Mouse (Mus musculus) olfactory bulb, adult 2 months (tissue): ENCODE results near the gene Myoz2. TPM values are rescaled to one million over a fixed set of nuclear protein-coding genes. Genes with fewer than 3 reads are reported as not detected.
A peak's percentile ranks its signal among the peaks of the same experiment; 100 is the strongest.

Experiments
- H3K27ac ChIP-seq: fragments of 200-500 bp; 2 replicates; pipeline ENCODE4 v1.5.1; 2012; ENCODE audit warnings: low read depth, low read length; ENCODE audit not compliant: insufficient read depth
- H3K4me1 ChIP-seq: fragments of 200-500 bp; 2 replicates; pipeline ENCODE4 v1.6.1; 2012; ENCODE audit warnings: low read length; ENCODE audit not compliant: control insufficient read depth, insufficient read depth
- H3K4me3 ChIP-seq: fragments of 200-500 bp; 2 replicates; pipeline ENCODE4 v1.5.1; 2012; ENCODE audit warnings: mild to moderate bottlenecking, low read depth, low read length, moderate library complexity; ENCODE audit not compliant: insufficient read depth
- CTCF ChIP-seq: fragments of 200-500 bp; IDR thresholded peaks from 2 replicates; pipeline ENCODE4 v1.5.1; 2012; ENCODE audit warnings: low read depth, mild to moderate bottlenecking, low read length, moderate library complexity; ENCODE audit not compliant: insufficient read depth
- POLR2A ChIP-seq: fragments of 200-500 bp; IDR thresholded peaks from 2 replicates; pipeline ENCODE4 v1.6.1; 2012; ENCODE audit warnings: mild to moderate bottlenecking, low read depth, low read length, moderate library complexity; ENCODE audit not compliant: insufficient read depth
- WGBS: fragments of 180-500 bp; shearing (Covaris S2); methylation state at CpG from one replicate; pipeline ENCODE4 v1.1.7; 2018; 5-methylcytosine and 5-hydroxymethylcytosine counted together
- polyA plus RNA-seq: library from polyadenylated mRNA; stranded (reverse); fragments of >200 nt; gene quantifications from 2 replicates; pipeline ENCODE4 v1.2.4, GENCODE M21; 2012; ENCODE audit warnings: low replicate concordance; ENCODE audit not compliant: missing spikeins, insufficient read depth, insufficient read length

Myoz2 gene
- polyA plus RNA-seq, 1 experiment, result not detected

DNA sequence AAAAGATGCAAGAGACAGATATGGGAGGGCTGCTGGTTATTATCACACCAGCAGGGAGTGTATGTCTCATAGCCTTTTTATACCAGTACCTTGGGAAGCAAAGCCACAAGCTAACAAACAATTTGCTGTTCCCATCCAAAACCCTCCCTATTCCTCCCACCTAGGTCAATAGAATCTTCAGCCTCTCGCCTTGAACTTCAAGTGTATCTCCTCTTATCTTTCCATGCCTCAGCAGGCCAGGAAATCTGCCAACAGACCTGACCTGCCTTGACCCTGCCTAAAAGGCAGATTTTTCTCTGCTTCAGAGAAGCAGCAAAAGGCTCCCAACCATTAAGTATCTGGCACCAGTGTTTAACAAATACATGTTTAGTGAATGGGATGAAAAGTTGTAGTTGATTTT lies 48.4 kb downstream of the Myoz2 start:
- H3K4me1 ChIP-seq, result no peaks in the 10 kb centered on the region
- TF ChIP-seq CTCF (no peak), POLR2A (no peak)
- H3K27ac ChIP-seq, result 0 out of 2 replicates have a peak overlapping the region, but pooled peaks have one; percentile 34
- 41% methylated on average over 1 of the region's 1 CpGs for WGBS
- no peak overlapping the region for H3K4me3 ChIP-seq

GRCm38 (mm10) chr3:122985183-122985944 lies 49.5 kb downstream of the Myoz2 start:
- Histone ChIP-seq H3K27ac (peak overlapping the region; percentile 93), H3K4me1 (no peaks in the 10 kb centered on the region), H3K4me3 (peak overlapping the region; percentile 91)
- TF ChIP-seq CTCF (no peak), POLR2A (no peak)
- WGBS, result 12% methylated on average over 13 of the region's 13 CpGs

DNA sequence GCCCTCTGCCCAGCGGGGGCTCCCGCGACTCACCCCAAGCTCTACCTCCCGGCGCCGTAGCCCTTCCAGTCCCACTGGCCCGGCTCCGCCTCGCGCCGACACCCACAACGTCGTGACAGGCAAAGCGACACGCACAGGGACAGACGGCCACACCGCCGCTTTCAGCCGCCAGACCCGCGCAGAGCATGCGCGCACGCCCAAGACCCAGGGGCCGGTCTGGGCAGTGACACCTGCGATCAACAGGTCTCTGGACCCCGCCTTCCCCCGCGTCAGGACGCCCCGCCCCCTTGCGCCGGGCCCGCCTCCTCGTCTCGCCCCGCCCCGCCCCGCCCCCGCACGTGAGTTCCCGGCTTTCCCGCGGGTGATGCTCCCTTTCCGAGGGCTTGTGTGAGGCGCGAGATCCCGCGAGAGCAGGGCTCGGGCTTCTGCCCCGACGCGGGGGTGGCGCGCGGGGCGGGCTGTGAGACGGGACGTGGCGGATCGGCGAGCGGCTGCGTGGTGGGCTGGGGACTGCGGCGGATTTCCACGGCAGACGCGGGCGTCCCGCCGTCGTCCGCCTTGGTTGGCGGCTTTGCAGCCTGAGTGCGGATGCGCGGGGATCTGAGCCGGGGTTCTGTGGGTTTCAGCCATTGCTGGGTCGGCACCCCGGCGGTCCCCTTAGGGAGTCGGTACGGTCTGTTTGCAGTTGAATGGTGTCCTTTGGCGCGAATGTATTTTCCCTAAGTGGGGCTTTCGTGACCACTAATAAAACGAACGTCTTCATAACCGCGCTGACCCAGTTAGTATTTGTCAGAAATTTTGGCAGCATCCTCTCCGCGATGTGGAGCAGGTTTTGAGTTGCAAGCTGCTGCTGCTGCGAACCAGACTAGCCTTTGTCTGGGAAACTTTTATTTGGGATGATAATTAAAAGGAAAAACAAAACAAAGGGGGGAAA lies 50.3 kb downstream of the Myoz2 start, which contains the start of gene Usp53:
Gene Usp53, minus strand, starts transcription at position 262 of the 934 bp plus-strand sequence.
- Histone ChIP-seq H3K27ac (peak within 1 kb of the TSS; percentile 93), H3K4me1 (no peaks in the 10 kb centered on the region), H3K4me3 (peak within 1 kb of the TSS; percentile 91)
- no peak for TF ChIP-seq CTCF
- TF ChIP-seq POLR2A, result peak; percentile 96
- WGBS, result under 1% methylated on average over 93 of the region's 94 CpGs

- 1% methylated on average over 30 of the region's 30 CpGs for WGBS
Observed at GRCm38 (mm10) chr3:122983849-122984248, 51.0 kb downstream of the Myoz2 start.

GRCm38 (mm10) chr3:122975964-122976363 lies 58.9 kb downstream of the Myoz2 start:
- H3K4me1 ChIP-seq, result no peaks in the 10 kb centered on the region
- TF ChIP-seq CTCF, result no peak
- TF ChIP-seq POLR2A, result no peak
- H3K27ac ChIP-seq, result no peak overlapping the region
- no peak overlapping the region for H3K4me3 ChIP-seq
- 93% methylated on average over 1 of the region's 1 CpGs for WGBS

More at GRCm38 (mm10) chr3:122983849-122984248, 51.0 kb downstream of the Myoz2 start:
- Histone ChIP-seq H3K4me3 (peak overlapping the region; percentile 91), H3K27ac (peak overlapping the region; percentile 38), H3K4me1 (no peaks in the 10 kb centered on the region)
- no peak for TF ChIP-seq CTCF

- H3K4me3 ChIP-seq, result no peak overlapping the region
- H3K27ac ChIP-seq, result no peak overlapping the region
- H3K4me1 ChIP-seq, result no peaks in the 10 kb centered on the region
- WGBS, result 58% methylated on average over 4 of the region's 4 CpGs
- TF ChIP-seq CTCF (no peak), POLR2A (no peak)
Observed at GRCm38 (mm10) chr3:122975363-122975762, 59.5 kb downstream of the Myoz2 start.

GRCm38 (mm10) chr3:122974833-122975232 lies 60.0 kb downstream of the Myoz2 start:
- Histone ChIP-seq H3K4me1 (no peaks in the 10 kb centered on the region), H3K4me3 (no peak overlapping the region), H3K27ac (no peak overlapping the region)
- 51% methylated on average over 3 of the region's 3 CpGs for WGBS
- no peak for TF ChIP-seq POLR2A
- no peak for TF ChIP-seq CTCF

DNA sequence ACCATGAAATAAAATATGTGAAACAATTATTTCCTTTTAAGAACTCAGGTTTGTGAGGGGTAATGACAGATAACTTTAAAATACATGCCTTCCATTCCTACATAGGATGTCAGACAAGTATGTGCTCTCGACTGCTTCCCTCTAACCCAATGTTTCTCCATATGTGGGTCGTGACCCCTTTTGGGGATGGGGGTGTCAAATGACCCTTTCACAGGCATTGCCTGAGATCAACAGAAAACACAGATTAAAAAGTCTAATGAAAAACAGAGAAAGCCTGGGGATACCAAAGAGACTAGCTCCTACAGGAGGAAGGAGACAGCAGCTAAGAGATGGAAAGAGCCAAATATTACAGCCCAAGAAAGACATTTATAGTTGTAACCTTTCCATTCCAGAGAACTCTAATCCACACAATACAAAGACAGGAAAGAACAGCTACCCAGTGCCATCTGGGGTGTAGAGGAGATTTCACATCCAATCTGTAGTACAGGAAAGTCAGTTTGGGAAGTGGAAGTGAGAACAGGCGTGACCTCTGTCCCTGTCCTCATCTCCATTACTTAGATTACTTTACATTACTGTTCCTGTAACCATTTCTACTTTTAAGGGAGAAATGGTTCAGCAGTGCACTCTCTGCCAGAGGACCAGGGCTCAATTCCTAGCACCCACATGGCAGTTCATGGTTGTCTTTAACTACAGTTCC lies 62.5 kb downstream of the Myoz2 start:
- WGBS, result 87% methylated on average over 3 of the region's 3 CpGs
- TF ChIP-seq POLR2A, result no peak
- TF ChIP-seq CTCF, result no peak
- H3K4me1 ChIP-seq, result no peaks in the 10 kb centered on the region
- H3K27ac ChIP-seq, result no peak overlapping the region
- no peak overlapping the region for H3K4me3 ChIP-seq

GRCm38 (mm10) chr3:122968391-122968790 lies 66.4 kb downstream of the Myoz2 start:
- Histone ChIP-seq H3K4me1 (no peaks in the 10 kb centered on the region), H3K27ac (no peak overlapping the region), H3K4me3 (no peak overlapping the region)
- 86% methylated on average over 9 of the region's 9 CpGs for WGBS
- no peak for TF ChIP-seq POLR2A
- no peak for TF ChIP-seq CTCF
